Mouse (Mus musculus): ENCODE measurements around the gene Ankrd66. TPM values are rescaled to one million over a fixed set of nuclear protein-coding genes. Genes with fewer than 3 reads are reported as not detected.

Ankrd66 gene
- polyA plus RNA-seq, 1 experiment: 0.06 TPM

DNA sequence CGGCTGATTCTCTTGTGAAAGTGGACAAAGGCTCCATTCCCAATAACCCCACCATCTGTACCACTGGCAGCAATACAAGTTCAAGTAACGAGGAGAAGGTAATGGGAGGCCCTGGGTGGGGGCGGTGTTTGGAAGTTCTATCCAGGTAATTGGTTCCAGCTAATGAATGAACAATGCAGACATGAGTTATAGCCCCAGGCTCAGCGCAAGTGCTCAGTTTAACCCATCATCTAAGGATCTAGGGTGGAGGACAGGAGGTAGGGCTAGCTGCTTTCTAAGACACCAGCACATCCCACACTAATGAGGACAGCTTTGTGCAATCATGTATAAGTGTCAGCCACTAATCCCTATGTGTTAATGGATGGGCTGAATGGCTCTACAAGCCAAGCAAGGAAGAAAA, 32.7 kb downstream of the Ankrd66 start:
- no peak overlapping the region for H3K4me3 ChIP-seq (ENCODE audit: extremely low read depth, insufficient read depth, insufficient read length)
- no peak overlapping the region for H3K27ac ChIP-seq (ENCODE audit: insufficient read depth, low read length)
- no peaks in the 10 kb centered on the region for H3K4me1 ChIP-seq (ENCODE audit: control insufficient read depth, insufficient read depth, insufficient read length)
- WGBS: 94% methylated on average over 4 of the region's 4 CpGs
- TF ChIP-seq CTCF (IDR thresholded peaks at IDR 0.05; ENCODE audit: extremely low read depth, insufficient read depth, insufficient read length, insufficient replicate concordance) (no peak), POLR2A (IDR thresholded peaks at IDR 0.05; ENCODE audit: low read depth, low read length) (no peak)
- H3K27me3 ChIP-seq (ENCODE audit: control insufficient read depth, insufficient read depth, low read length): no peaks in the 10 kb centered on the region
- no peak for DNase-seq (ENCODE audit: low read depth in 1 of 2, low spot score in 2 of 2)
- no peaks in the 10 kb centered on the region for H3K36me3 ChIP-seq (ENCODE audit: control insufficient read depth, insufficient read depth, low read length)

DNA sequence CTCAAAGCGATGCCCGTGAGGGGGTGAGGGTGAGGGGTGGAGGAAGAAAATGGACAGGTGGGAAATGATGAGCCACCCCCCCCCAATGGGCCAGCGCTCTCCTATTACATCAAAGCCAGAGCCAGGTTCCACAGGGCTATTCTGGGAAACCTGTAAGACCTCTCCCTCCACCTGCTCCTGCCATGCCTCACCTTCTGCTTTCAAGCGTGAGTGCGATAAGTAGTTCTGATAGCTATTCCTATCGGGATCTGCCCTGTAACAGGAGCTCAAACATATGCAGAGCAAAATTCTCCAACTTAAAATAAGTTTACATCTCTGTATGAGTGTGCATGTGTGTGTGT, 38.9 kb downstream of the Ankrd66 start:
- no peak for DNase-seq (ENCODE audit: low read depth in 1 of 2, low spot score in 2 of 2)
- no peak for TF ChIP-seq POLR2A (IDR thresholded peaks at IDR 0.05; ENCODE audit: low read depth, low read length)
- TF ChIP-seq CTCF (IDR thresholded peaks at IDR 0.05; ENCODE audit: extremely low read depth, insufficient read depth, insufficient read length, insufficient replicate concordance): no peak
- 91% methylated on average over 6 of the region's 6 CpGs for WGBS
- Histone ChIP-seq H3K27ac (ENCODE audit: insufficient read depth, low read length) (no peak overlapping the region), H3K36me3 (ENCODE audit: control insufficient read depth, insufficient read depth, low read length) (no peaks in the 10 kb centered on the region), H3K27me3 (ENCODE audit: control insufficient read depth, insufficient read depth, low read length) (no peaks in the 10 kb centered on the region), H3K4me3 (ENCODE audit: extremely low read depth, insufficient read depth, insufficient read length) (no peak overlapping the region), H3K4me1 (ENCODE audit: control insufficient read depth, insufficient read depth, insufficient read length) (no peaks in the 10 kb centered on the region)

DNA sequence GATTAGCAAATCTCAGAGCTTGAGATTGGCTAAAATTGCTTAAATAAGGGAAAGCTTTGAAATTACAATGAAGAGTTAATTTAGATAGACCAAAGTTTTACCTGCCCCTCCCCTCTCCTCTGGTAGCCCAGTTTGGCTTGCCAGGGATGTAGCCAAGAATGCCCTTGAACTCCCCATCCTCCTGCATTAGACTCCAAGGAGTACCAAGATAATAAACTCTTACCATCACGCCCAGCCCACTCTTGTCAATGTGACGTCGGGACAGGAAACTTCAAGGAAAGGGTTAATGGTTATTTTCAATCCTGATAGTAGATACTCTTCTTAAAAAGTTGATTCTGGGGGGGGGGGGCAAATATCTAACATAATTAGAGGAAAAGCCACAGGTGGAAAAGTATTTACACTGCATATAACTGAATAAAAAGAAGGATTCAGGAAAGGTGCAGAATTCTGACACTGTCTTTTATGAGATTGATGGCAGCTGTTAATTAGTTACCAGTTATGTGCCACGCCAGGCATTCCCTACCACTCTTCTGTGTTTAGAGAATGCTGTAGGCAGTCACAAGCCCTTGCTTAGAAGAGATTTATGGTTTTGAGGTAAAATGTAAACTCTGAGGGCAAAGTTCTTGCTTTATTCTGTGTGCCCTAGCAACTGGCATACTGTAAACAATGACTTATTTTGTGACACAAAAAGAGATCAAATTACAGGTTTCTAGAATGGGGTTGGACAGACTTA, 39.4 kb downstream of the Ankrd66 start:
- DNase-seq (ENCODE audit: low read depth in 1 of 2, low spot score in 2 of 2): no peak
- Histone ChIP-seq H3K27me3 (ENCODE audit: control insufficient read depth, insufficient read depth, low read length) (no peaks in the 10 kb centered on the region), H3K36me3 (ENCODE audit: control insufficient read depth, insufficient read depth, low read length) (no peaks in the 10 kb centered on the region), H3K4me1 (ENCODE audit: control insufficient read depth, insufficient read depth, insufficient read length) (no peaks in the 10 kb centered on the region), H3K27ac (ENCODE audit: insufficient read depth, low read length) (no peak overlapping the region), H3K4me3 (ENCODE audit: extremely low read depth, insufficient read depth, insufficient read length) (no peak overlapping the region)
- WGBS: 74% methylated on average over 4 of the region's 4 CpGs
- TF ChIP-seq CTCF (IDR thresholded peaks at IDR 0.05; ENCODE audit: extremely low read depth, insufficient read depth, insufficient read length, insufficient replicate concordance): no peak
- no peak for TF ChIP-seq POLR2A (IDR thresholded peaks at IDR 0.05; ENCODE audit: low read depth, low read length)

DNA sequence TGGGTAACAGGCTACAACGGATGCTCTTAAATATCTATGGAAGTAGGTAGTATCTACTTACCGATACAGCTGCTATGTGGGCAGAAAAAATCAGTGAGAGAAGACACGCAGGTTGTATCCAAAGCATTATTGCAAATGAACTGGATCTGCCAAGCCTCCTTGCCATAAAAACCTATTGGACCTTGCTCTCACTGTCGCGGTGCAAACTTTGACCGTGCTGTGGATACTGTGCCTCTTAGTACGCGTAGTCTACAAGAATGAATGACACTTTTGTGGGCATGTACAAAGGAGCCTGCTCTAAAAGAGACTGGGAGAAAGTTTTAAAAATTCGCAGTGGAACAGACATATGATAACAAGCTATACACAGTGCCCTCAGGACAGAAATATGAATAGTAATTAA, 40.8 kb downstream of the Ankrd66 start, which contains the start of gene Mep1a:
Mep1a (minus strand) TSS at position 221 of the 400 bp plus-strand sequence.
- TF ChIP-seq CTCF (IDR thresholded peaks at IDR 0.05; ENCODE audit: extremely low read depth, insufficient read depth, insufficient read length, insufficient replicate concordance): no peak
- TF ChIP-seq POLR2A (IDR thresholded peaks at IDR 0.05; ENCODE audit: low read depth, low read length): no peak
- no peak within 1 kb of the TSS for H3K27ac ChIP-seq (ENCODE audit: insufficient read depth, low read length)
- DNase-seq (ENCODE audit: low read depth in 1 of 2, low spot score in 2 of 2): no peak
- no peak within 1 kb of the TSS for H3K4me3 ChIP-seq (ENCODE audit: extremely low read depth, insufficient read depth, insufficient read length)
- no peaks in the 10 kb centered on the region for H3K4me1 ChIP-seq (ENCODE audit: control insufficient read depth, insufficient read depth, insufficient read length)
- no peaks in the 10 kb centered on the region for H3K36me3 ChIP-seq (ENCODE audit: control insufficient read depth, insufficient read depth, low read length)
- no peaks in the 10 kb centered on the region for H3K27me3 ChIP-seq (ENCODE audit: control insufficient read depth, insufficient read depth, low read length)
- whole genome bisulfite sequencing: 94% methylated on average over 9 of the region's 9 CpGs

DNA sequence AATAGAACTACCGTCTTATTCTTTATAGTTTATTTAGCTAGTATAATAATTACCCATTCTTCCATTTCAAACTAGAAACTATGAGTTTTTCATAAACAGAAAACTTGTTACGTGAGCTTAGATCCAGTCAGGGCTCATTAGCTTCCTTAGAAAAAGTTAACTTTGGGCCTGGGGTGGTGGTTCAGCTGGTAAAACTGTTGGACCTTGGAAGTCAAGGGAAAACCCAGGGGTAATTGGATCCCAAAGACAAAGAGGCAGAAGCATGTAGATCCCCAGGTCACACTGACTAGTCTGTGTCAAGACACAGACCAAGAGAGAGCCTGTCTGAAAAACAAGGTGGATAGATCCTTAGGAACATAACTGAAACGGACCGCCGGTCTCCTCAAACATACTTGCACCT, 41.8 kb downstream of the Ankrd66 start:
- Histone ChIP-seq H3K36me3 (ENCODE audit: control insufficient read depth, insufficient read depth, low read length) (no peaks in the 10 kb centered on the region), H3K4me1 (ENCODE audit: control insufficient read depth, insufficient read depth, insufficient read length) (no peaks in the 10 kb centered on the region), H3K27me3 (ENCODE audit: control insufficient read depth, insufficient read depth, low read length) (no peaks in the 10 kb centered on the region), H3K4me3 (ENCODE audit: extremely low read depth, insufficient read depth, insufficient read length) (no peak overlapping the region), H3K27ac (ENCODE audit: insufficient read depth, low read length) (no peak overlapping the region)
- WGBS: 87% methylated on average over 5 of the region's 5 CpGs
- no peak for DNase-seq (ENCODE audit: low read depth in 1 of 2, low spot score in 2 of 2)
- TF ChIP-seq CTCF (IDR thresholded peaks at IDR 0.05; ENCODE audit: extremely low read depth, insufficient read depth, insufficient read length, insufficient replicate concordance): no peak
- TF ChIP-seq POLR2A (IDR thresholded peaks at IDR 0.05; ENCODE audit: low read depth, low read length): no peak

DNA sequence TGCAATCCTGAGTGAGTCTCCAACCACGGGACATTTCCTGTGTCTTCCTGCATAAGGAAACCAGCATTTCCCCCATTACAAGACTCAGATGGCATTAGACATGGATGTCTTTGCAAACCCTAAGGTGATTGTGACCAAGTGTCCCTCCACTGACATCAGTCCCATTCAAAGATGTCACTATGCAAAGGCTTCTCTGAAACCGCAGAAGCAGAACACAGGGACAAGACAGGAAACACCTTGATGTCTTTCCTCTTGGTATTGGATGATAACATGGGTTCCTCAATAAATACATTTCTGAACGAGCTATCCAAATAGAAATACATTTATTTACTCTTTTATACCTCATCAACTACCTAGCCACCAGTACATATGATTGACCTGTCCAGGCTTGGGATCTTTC, 42.2 kb downstream of the Ankrd66 start:
- Histone ChIP-seq H3K4me1 (ENCODE audit: control insufficient read depth, insufficient read depth, insufficient read length) (no peaks in the 10 kb centered on the region), H3K4me3 (ENCODE audit: extremely low read depth, insufficient read depth, insufficient read length) (no peak overlapping the region), H3K27me3 (ENCODE audit: control insufficient read depth, insufficient read depth, low read length) (no peaks in the 10 kb centered on the region), H3K36me3 (ENCODE audit: control insufficient read depth, insufficient read depth, low read length) (no peaks in the 10 kb centered on the region), H3K27ac (ENCODE audit: insufficient read depth, low read length) (no peak overlapping the region)
- DNase-seq (ENCODE audit: low read depth in 1 of 2, low spot score in 2 of 2): no peak
- 21% methylated on average over 3 of the region's 3 CpGs for WGBS
- TF ChIP-seq CTCF (IDR thresholded peaks at IDR 0.05; ENCODE audit: extremely low read depth, insufficient read depth, insufficient read length, insufficient replicate concordance) (no peak), POLR2A (IDR thresholded peaks at IDR 0.05; ENCODE audit: low read depth, low read length) (no peak)

DNA sequence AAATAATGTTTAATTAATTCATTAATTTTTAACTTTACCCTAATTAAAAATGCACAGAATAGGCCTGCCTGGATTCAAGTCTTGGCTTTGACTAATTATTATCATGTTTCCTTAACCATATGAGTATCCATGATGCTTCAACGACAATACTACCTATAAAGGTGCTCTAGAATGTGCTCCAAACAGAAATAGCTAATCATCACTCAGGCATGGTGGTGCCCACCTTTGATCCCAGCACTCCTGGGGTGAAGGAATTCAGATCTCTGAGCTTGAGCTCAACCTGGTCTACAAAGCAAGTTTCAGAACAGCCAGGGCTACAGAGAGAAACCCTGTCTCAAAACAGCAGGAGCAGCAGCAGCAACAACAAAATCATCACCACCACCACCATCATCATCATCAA, 42.9 kb downstream of the Ankrd66 start:
- no peak overlapping the region for H3K27ac ChIP-seq (ENCODE audit: insufficient read depth, low read length)
- TF ChIP-seq CTCF (IDR thresholded peaks at IDR 0.05; ENCODE audit: extremely low read depth, insufficient read depth, insufficient read length, insufficient replicate concordance) (no peak), POLR2A (IDR thresholded peaks at IDR 0.05; ENCODE audit: low read depth, low read length) (no peak)
- H3K27me3 ChIP-seq (ENCODE audit: control insufficient read depth, insufficient read depth, low read length): no peaks in the 10 kb centered on the region
- no peaks in the 10 kb centered on the region for H3K4me1 ChIP-seq (ENCODE audit: control insufficient read depth, insufficient read depth, insufficient read length)
- no peaks in the 10 kb centered on the region for H3K36me3 ChIP-seq (ENCODE audit: control insufficient read depth, insufficient read depth, low read length)
- H3K4me3 ChIP-seq (ENCODE audit: extremely low read depth, insufficient read depth, insufficient read length): no peak overlapping the region
- no peak for DNase-seq (ENCODE audit: low read depth in 1 of 2, low spot score in 2 of 2)
- 76% methylated on average over 1 of the region's 1 CpGs for WGBS

Data from spleen, adult 2 months (tissue).